Mouse (Mus musculus) spleen, adult 2 months (tissue): Measurements from ENCODE around the gene Prpsap2.

Experiments used
- CTCF ChIP-seq: fragments of 200-500 bp; IDR thresholded peaks from 2 replicates; pipeline ENCODE4 v1.5.1; 2011; ENCODE audit warnings: mild to moderate bottlenecking, inconsistent platforms; ENCODE audit not compliant: insufficient read depth, insufficient read length, insufficient replicate concordance; ENCODE audit errors: extremely low read depth
- POLR2A ChIP-seq: fragments of 200-500 bp; IDR thresholded peaks from 2 replicates; pipeline ENCODE4 v1.6.1; 2011; ENCODE audit warnings: low read depth, low read length, inconsistent platforms

- TF ChIP-seq POLR2A, result no peak
- TF ChIP-seq CTCF, result no peak
Observed at GRCm38 (mm10) chr11:61737290-61737689, 24.6 kb downstream of the Prpsap2 start.
